Mouse (Mus musculus) MN1 (cell line): ENCODE results near the gene Lgals3bp.

Experiments used
- DNase-seq: peaks from one replicate; pipeline ENCODE4 v3.0.0-alpha.2; 2016; ENCODE audit warnings: low spot score

Gene Lgals3bp

GRCm38 (mm10) chr11:118423266-118423971, 21.5 kb upstream of the Lgals3bp start:
- peak; percentile 83 for DNase-seq

GRCm38 (mm10) chr11:118420261-118420660, 18.4 kb upstream of the Lgals3bp start:
- no peak for DNase-seq

- DNase-seq, result peak; percentile 97
Observed at GRCm38 (mm10) chr11:118418834-118419504, 17.1 kb upstream of the Lgals3bp start, which contains the start of gene Cant1. Gene Cant1 (minus strand): TSS chr11:118419086.

- no peak for DNase-seq
Observed at GRCm38 (mm10) chr11:118418442-118418833, 16.5 kb upstream of the Lgals3bp start.

- no peak for DNase-seq
Observed at GRCm38 (mm10) chr11:118417496-118417895, 15.6 kb upstream of the Lgals3bp start.

GRCm38 (mm10) chr11:118416046-118416445, 14.2 kb upstream of the Lgals3bp start:
- no peak for DNase-seq

- no peak for DNase-seq
Observed at GRCm38 (mm10) chr11:118415630-118416029, 13.7 kb upstream of the Lgals3bp start.

- no peak for DNase-seq
Observed at GRCm38 (mm10) chr11:118414270-118414669, 12.4 kb upstream of the Lgals3bp start.

- no peak for DNase-seq
Observed at GRCm38 (mm10) chr11:118413055-118413454, 11.2 kb upstream of the Lgals3bp start.

- DNase-seq, result no peak
Observed at GRCm38 (mm10) chr11:118412601-118413000, 10.7 kb upstream of the Lgals3bp start.

- no peak for DNase-seq
Observed at GRCm38 (mm10) chr11:118411271-118411670, 9.4 kb upstream of the Lgals3bp start.

GRCm38 (mm10) chr11:118410479-118410878, 8.6 kb upstream of the Lgals3bp start:
- no peak for DNase-seq

GRCm38 (mm10) chr11:118410073-118410444, 8.2 kb upstream of the Lgals3bp start:
- no peak for DNase-seq

GRCm38 (mm10) chr11:118409106-118410072, 7.5 kb upstream of the Lgals3bp start:
- no peak for DNase-seq

GRCm38 (mm10) chr11:118408051-118408740, 6.3 kb upstream of the Lgals3bp start:
- no peak for DNase-seq

- no peak for DNase-seq
Observed at GRCm38 (mm10) chr11:118407318-118407910, 5.5 kb upstream of the Lgals3bp start.

- no peak for DNase-seq
Observed at GRCm38 (mm10) chr11:118406521-118406920, 4.6 kb upstream of the Lgals3bp start.

GRCm38 (mm10) chr11:118405311-118405710, 3.4 kb upstream of the Lgals3bp start:
- no peak for DNase-seq

- no peak for DNase-seq
Observed at GRCm38 (mm10) chr11:118403951-118404899, 2.3 kb upstream of the Lgals3bp start.

GRCm38 (mm10) chr11:118403183-118403582, 1.3 kb upstream of the Lgals3bp start:
- DNase-seq, result no peak
